Mouse (Mus musculus) adrenal gland (tissue): Measurements from ENCODE around the gene Sub1.

Source experiments
- intact Hi-C: fragments of 180-260 bp; cut with DNase I; formaldehyde crosslinking; loops from one replicate; pipeline ENCODE4 v1.15.1; 2025

Sub1 gene

DNA sequence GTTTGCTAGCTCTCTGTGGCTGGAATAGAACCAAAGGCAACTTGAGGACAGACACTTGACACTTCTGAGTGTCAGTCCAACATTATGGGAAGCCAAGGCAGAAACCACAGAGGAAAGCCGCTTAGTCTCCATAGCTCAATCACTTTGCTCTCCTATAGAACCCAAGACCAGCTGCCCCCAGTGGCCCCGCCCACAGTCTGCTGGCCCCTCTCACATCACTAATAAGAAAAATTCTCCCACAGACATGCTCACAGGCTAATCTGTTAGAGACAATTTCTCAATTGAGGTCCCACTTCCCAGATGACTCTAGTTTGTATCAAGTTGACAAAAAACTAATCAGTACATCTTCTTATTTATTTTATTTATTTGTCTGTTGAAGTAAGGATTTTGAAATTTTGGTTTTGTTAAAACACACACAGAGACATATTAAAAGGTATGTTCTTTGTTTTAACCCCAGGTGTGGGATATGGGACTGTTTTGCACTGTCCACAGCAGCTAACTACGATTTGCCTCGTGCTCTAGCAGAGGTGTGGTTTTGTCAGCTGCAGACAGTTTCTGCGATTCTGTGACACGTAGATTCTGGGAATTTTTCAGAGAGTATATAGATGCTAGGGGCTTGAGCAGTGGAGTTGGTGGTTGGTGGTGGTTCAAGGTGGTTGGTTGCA, 16.9 kb upstream of the Sub1 start:
- intact Hi-C loops: no loop called here

DNA sequence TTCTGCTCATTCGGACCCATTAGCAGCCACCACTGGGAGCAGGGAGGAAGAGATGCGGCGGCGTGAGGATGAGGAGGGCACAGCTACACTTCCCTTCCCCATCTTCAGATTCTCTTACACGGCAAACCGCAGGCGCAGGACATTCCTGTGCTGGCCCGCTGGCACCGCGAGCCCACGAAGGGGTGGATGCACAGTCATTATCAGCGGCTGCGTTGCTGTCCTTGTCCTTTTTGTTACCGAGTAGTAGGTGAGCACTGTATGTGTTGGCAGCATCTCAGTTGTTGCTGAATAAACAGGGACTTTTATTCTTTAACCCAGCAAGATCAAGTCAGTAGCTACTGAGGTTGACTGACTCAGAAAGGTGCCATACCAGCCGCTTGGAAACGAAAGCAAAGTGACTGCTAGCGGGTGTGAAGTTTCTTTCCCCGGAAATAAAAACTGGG, 13.8 kb upstream of the Sub1 start:
- intact Hi-C loops: no loop called here

DNA sequence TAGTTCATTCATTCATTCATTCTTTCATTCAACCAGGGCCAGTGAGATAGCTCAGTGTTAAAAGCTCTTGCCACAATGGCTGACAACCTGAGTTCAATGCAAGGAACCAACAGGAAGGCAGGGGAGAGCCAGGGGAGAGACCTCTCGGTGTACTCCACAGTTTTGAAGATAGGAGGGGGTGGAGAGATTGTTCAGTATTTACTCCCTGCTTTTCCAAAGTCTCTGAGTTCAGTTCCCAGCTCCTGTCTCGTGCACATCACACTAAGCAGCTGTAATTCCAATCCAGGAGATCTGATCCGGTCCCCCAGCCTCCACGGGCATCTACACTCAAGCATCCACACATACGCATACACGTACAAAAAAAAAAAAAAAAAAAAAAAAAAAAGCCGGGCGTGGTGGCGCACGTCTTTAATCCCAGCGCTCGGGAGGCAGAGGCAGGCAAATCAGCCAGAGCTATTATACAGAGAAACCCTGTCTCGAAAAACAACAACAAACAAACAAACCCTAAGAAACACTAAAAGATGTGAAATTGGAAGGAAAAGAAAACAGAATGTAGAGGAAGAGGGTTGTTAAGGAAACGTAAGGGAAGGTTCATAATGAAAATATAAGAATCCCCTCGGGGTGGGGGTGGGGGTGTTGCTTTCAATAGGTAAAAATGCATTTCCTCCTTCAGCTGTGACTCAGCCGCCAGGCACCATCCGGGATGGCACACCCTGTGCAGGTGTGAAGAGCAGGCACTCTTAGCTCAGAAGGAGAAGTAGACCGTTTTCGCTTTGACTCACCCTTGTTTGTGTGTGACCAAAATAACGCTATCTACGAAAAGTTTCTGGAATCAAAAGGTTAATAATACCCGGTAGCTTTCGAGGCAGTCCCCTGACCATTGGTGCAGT, 13.2 kb upstream of the Sub1 start:
- intact Hi-C loops: no loop called here

DNA sequence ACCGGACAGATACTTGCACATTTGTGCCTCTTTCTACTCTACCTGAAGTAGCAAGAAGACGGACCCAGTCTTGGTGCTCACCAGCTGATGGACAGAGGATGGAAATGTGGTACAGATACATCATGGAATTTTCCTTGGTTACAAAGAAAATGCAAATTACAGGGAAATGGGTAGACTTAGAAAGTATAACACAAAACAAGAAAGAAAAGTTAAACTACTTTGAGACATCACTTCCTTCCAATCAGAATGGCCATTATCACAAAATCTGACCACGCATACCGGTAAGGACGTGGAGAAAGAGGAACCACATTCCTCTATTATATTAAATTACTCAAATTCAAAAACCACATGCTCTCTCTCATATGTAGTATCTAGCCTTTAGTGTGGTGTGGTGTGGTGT, 12.1 kb upstream of the Sub1 start:
- intact Hi-C loops: no loop called here

DNA sequence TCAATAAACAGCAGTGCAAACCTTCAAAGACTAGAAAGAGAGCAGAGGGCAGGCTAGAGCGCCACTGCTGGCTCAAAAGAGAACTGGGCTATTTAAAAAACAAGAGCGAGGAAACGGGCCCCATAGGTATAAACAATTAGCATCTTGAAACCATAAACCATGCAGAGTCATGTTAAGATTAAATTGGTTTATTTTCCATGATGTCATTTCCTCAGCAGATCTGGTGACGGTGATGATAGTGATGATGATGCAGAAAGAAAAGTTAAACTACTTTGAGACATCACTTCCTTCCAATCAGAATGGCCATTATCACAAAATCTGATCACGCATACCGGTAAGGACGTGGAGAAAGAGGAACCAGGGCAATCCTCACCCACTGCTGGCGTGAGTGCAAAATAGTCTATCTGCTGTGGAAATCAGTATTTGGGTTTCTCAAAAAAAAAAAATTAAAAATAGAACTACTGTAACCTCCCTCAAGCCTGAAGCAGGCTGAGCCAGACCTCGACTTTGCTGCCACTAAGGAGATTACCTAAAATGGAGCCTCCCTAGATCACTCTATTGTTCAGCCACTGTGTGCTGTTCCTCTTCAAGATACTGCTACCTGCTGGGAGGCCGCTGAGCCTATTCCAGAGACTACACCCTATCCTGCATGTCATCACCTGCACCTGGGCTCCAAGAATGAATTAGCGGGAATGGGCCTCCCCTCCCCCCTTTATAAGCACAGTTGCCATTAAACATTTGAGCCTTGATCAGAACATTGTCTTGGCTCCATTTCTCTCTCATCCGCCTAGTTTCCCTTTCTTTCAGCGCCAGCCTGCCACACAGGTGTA, 11.4 kb upstream of the Sub1 start:
- intact Hi-C loops: no loop called here

DNA sequence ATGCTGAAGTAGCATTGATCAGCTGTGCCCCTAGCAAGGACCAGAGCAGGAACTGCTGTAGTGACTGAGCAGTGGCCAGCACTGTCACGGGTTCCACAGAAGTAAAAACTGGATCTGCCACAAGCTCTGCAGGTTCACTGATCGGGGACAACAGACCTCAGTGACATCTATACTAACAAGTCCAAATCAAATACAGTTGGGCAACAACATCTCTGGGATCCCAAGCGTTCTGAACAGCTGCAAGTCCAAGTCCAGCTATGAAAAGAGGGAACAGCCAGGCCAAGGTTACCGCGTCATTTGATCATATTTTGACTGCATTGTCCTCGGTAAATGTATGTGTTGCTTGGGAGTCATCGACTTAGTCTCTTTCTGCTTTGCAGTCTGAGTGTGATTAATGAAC, 10.6 kb upstream of the Sub1 start:
- intact Hi-C loops: no loop called here

DNA sequence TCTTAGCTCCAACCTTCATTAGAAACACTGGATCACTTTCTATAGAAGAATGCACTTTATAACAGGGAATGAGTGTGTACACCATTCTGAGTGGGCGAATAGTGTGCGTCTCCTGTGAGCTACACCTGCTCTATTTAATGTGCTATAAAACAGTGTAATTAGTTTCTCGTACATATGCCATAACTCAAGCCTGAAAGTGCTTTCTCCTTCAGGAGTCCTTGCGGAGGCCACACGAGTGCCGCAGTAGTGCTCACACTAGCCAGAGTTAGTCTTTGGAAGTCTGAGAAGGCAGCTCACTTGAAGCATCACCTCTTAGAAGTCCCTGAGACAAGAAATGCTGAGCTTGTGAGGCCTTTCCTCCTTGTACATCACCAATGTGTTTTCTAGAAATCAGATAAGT, 9.4 kb upstream of the Sub1 start:
- intact Hi-C loops: no loop called here

DNA sequence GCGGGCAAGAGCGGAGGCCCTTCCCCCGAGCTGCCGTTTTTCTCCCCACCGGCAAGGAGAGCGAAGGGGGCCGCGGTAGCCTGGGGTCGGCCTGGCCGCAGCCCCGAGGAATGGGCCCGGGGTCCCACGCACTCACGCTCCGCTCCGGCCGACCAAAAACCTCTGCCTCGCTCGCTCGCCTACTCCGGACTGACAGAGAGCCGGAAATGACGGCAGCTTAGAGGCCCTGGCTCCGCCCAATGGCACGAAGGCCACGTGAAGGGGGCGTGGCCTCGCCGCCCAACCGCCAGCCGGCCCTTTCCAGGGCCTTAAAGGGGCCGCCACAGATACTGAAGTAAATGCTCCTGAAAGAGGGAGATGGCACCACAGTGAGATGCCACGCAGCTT, 975 bp downstream of the Sub1 start:
- intact Hi-C loops: no loop called here

DNA sequence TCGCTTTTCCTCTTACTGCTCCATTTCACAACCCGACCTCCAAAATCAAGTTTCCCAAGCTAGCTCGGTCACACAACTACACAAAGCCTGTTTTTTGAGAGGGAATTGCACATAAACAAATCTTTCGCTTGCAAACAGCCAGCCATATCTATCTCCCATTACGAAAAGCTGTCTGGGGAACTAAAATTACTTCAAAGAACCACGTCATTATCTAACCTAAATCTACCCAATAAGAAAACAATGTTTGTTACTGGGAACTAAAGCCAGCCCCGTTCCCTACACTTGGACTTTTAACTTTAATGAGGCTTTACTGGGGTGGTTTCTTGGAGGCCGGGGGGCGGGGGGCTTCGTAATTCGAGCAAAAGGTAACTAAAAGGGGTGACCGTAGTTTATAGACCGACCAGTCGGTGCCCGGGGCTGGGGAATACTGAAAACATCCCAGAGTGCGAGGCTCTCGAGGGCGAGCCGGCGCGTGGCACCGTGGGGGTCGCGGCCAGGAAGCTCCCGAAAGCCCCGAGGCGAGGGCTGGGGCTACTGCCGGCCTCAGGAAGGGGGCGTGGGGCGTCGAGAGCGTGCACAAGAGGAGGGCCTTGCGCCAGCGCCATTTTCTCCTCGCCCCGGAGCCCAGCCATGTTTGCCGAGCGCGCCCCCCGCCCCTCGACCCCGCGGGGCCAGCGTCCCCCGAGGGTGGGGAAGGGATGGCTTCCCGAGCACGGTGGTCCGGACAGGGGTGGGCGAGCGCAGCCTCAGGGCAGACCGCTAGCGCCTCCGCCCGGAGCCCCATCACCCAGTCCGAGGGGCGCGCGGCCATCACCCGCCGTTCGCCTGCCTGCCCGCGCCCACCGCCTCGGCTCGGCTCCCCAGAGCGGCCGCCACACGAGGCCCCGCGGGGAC, 1.6 kb downstream of the Sub1 start:
- intact Hi-C loops: loop anchor here (5.0 kb wide), 1 partner anchor 92 kb away; no protein-coding TSS in a partner anchor

DNA sequence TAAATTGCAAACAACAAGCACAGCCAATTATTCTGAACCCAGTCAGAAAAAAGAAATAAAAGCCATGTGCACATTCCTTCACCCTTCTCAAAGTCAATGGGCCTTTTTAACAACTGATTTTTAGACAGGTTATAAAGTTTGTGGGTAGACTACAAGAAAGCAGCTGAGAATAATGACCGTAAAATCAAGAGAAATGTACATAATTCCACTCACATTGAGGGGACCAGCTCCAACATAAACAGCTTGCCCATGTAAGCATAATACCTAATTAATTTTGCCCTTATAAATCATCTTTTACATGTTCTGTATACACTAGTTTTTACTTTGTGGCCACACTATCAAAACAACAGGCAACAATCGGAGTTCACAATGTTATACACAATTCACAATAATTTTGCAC, 2.8 kb downstream of the Sub1 start:
- intact Hi-C loops: loop anchor here (5.0 kb wide), 1 partner anchor 93 kb away; no protein-coding TSS in a partner anchor

DNA sequence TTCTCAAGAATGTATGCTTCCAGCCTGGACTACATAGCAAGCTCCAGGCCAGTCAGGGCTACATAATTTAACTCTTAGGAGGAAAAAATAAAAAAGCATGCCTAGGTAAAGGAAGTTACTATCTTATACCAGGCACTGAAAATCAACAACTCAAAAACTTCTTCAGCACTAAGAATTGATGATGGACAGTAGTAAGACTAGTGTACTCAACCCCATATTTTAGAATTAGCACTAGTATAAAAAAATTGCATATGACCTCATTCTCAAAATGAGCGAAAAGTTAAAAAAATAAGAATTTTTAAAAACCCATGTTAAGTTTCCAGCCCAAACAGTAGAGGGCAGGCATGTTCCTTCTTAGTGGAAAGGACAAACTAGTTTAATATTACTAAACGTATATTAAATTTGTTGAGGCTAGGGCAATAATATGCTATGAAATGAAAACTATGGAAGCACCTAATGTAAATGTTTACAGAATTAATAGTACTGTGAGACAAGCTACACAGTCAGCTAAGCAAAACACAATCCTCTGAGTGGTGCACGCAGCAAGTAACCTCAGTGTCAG, 5.2 kb downstream of the Sub1 start:
- intact Hi-C loops: loop anchor here (5.0 kb wide), 1 partner anchor 96 kb away; no protein-coding TSS in a partner anchor

DNA sequence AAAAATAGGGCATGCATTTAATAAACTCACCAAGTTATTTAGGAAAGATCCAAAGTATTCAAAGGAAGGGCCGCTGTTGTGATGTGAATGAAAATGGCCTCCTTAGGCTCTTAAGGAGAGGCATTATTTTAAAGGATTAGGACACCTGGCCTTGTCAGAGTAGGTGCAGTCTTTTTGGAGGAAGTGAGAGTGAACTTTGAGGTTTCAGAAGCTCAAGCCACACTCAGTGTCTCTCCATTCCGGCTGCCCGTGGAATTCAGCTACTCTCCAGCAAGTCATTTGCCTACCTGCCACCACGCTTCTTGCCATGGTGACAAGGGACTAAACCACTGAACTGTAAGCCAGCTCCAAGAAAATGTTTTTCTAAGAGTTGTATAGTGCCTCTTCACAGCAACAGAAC, 8.2 kb downstream of the Sub1 start:
- intact Hi-C loops: no loop called here

DNA sequence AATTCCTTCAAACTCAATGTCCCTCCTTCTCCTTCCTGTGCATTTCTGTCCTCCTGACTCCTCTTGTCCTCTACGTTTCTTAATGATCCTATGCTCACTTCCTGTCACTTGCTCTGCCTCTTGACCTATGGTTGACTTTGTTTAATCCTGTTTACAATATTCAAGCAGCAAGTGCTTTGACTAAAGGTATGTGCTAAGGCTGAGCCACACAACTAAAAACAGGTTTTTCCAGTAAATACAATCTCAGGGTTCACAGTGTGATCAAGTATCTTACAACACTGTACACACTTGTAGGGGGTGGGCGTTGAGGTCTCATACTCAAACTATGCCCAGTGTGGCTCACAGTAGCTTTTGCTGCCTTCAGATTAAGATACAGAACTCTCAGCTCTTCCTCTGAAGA, 8.9 kb downstream of the Sub1 start:
- intact Hi-C loops: no loop called here

DNA sequence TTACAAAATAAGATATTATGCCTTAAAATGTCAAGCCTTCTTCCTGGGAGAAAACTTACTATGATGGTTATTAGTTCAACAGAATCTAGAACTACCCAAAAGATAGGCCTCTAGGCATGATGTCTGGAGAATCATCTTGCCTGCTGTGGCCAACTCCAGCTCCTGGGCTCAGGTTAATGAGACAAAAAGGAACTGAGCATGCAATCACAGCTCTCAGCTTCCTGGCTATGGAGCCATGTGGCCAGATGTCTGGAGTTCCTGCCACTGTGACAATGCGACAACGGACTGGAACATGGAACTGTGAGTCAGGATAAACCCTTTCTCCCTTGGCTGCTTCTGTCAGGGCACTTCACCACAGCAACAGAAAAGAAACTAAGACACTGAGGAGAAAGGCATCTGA, 14.8 kb downstream of the Sub1 start:
- intact Hi-C loops: no loop called here

DNA sequence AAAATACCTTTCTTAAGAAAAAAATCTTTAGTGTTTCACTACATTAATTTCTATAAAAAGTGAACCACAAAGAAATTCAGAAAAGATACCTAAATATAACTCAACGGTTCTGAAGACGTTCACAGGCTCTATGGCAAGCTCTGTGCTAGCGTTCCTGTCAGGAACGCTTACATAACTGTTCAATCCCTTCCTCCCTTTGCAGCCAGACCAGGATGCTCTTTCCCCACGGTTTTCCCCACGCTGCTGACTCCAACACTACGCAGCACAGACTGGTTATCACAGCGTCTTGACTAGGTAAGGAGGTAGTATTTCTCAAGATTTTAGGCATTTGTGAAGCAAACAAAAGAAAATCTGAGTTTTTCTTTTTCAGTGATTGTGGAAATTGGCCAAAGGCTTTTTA, 15.3 kb downstream of the Sub1 start:
- intact Hi-C loops: no loop called here

DNA sequence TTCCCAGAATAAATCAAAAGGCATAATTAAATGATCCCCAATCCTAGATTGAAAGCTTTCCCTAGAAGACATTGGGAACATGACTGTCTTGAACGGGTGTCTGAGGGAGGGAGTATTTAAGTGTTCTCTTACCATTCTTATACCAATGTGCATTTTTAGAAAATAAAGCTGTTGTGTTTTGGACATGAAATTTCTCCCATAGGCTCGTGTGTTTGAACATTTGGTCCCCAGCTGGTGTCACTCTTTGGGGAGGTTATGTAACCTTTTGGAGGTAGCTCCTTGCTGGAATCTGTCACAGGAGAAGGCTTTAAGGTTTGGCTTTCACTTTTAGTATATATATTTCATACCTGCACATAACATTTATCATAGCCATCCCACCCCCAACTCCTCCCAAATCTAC, 18.6 kb downstream of the Sub1 start:
- intact Hi-C loops: loop anchor here (5.0 kb wide), 1 partner anchor 274 kb away; no protein-coding TSS in a partner anchor

DNA sequence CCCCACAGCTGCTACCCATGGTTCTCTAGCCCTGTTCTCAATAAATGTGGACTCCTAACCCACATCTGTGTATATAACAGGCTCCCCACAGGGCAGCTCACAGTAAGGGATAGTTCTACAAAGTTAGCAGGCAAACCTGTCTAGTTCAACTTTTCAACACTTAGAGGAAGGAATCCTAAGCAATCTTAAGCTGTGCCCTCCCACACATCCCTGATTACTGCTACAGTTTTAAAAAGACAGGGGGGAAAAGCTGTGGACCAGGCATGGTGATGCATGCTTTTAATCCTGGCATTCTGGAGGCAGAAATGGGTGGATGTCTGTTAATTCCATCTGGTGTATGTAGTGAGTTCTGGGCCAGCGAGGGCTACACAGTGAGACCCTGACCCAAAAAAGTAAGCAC, 19.7 kb downstream of the Sub1 start:
- intact Hi-C loops: loop anchor here (5.0 kb wide), 1 partner anchor 275 kb away; no protein-coding TSS in a partner anchor

DNA sequence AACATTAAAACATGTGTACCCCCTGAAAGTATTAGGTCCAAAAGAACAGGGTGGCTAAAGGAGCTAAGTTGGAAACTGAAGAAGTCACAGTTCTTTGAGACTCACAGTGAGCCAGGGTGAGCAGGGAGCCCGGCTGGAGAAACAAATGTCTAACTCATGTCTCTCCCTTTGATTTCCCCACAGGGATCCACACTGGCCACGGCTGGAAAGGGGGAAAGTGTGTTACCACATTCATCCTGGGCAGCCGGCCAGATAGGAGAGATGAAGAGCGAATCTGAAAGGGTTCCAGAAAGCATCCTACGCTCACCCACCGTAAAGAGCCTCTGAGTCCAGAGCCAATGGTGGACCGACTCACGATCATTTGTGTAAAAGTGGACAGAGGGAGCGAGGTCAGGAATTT, 20.9 kb downstream of the Sub1 start:
- intact Hi-C loops: loop anchor here (5.0 kb wide), 1 partner anchor 276 kb away; no protein-coding TSS in a partner anchor

DNA sequence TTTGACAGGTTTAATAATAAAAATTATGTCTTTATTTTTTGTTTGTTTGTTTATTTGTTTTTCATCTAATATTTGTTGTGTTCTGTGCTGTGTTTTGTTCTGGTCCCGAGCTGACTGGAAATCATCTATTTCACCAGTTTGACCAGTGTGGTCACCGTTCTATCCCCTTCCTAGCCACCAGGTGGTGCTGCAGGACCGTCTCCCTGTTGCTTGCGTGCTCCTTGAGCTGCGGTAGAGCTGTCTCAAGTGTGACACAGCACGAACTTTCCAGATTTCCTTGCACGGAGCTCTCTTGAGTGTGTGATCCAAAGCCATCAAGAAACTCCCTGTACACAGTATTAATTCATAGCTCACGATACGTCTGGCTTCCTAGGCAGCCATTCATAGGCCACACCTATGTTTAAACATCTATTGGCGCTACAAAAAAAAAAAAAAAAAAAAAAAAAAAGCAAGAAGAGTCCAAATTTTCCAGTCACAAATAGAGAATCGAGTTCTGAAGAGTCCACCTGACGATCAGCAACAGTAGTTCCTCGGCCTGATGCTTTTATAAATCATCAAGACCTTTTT, 24.8 kb downstream of the Sub1 start:
- intact Hi-C loops: loop anchor here (1.0 to 5.0 kb wide), 2 partner anchors 112 to 295 kb away; no protein-coding TSS in a partner anchor

DNA sequence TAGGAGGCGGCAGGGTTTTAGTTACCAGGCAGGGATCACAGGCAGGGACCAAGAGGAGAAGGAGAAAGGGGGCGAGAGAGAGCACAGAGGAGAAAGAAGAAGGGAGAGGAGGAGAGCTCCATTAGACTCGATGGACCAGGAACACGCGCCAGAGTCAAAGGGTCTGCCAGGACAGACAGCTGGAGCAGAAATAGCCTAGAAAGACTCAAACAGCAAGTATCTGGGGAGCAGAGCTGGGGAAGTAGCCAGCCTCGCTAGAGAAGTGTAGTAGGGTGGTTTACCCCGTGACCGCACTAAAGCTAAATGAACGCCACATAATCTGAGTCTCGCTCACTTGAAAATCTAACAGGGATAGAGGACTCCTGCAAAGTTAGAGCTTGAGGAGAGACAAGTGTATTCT, 26.2 kb downstream of the Sub1 start:
- intact Hi-C loops: loop anchor here (5.0 kb wide), 1 partner anchor 297 kb away; no protein-coding TSS in a partner anchor
